Mouse (Mus musculus) embryonic facial prominence, embryonic 13.5 days (tissue): Measurements from ENCODE around the gene Ccr7. TPM values are rescaled to one million over a fixed set of nuclear protein-coding genes. Genes with fewer than 3 reads are reported as not detected.

Source experiments
- ATAC-seq: fragments of 200-750 bp; cut with Nextera tagmentation; 2 replicates; pipeline ENCODE4 v1.8.0; 2017; ENCODE audit warnings: low read depth; ENCODE audit not compliant: insufficient number of reproducible peaks, insufficient read depth, low FRiP score, low TSS enrichment
- H3K27ac ChIP-seq: fragments of 300-500 bp; sonication (generic); 2 replicates; pipeline ENCODE4 v1.5.1; 2015; ENCODE audit warnings: moderate library complexity, mild to moderate bottlenecking, inconsistent platforms
- H3K27me3 ChIP-seq: fragments of 300-500 bp; sonication (generic); 2 replicates; pipeline ENCODE4 v1.6.1; 2015; ENCODE audit warnings: mild to moderate bottlenecking, inconsistent platforms
- H3K36me3 ChIP-seq: fragments of 300-500 bp; sonication (generic); 2 replicates; pipeline ENCODE4 v1.6.1; 2015; ENCODE audit warnings: mild to moderate bottlenecking, inconsistent platforms
- H3K4me1 ChIP-seq: fragments of 300-500 bp; sonication (generic); 2 replicates; pipeline ENCODE4 v1.6.1; 2015; ENCODE audit warnings: inconsistent platforms
- H3K4me2 ChIP-seq: fragments of 300-500 bp; sonication (generic); 2 replicates; pipeline ENCODE4 v1.6.1; 2015; ENCODE audit warnings: moderate library complexity, mild to moderate bottlenecking, inconsistent platforms
- H3K4me3 ChIP-seq: fragments of 300-500 bp; sonication (generic); 2 replicates; pipeline ENCODE4 v1.5.1; 2015; ENCODE audit warnings: mild to moderate bottlenecking, inconsistent platforms
- H3K9ac ChIP-seq: fragments of 300-500 bp; sonication (generic); 2 replicates; pipeline ENCODE4 v1.6.1; 2015; ENCODE audit warnings: mild to moderate bottlenecking, inconsistent platforms
- H3K9me3 ChIP-seq: fragments of 300-500 bp; sonication (generic); 2 replicates; pipeline ENCODE4 v1.6.1; 2016; ENCODE audit warnings: inconsistent platforms
- WGBS: fragments of 180-500 bp; shearing (Covaris S2); methylation state at CpG from one replicate; pipeline ENCODE4 v1.1.7; 2015; ENCODE audit warnings: mixed read lengths; 5-methylcytosine and 5-hydroxymethylcytosine counted together
- polyA plus RNA-seq: library from polyadenylated mRNA; unstranded; fragments of >200 nt; fragmentation: Nextera tagmentation; extraction: Ambion mirVana; gene quantifications from 2 replicates; pipeline ENCODE4 v1.2.1, GENCODE M21; 2015

Ccr7 gene
- polyA plus RNA-seq, 1 experiment from 2014 or later: 0.30 TPM

DNA sequence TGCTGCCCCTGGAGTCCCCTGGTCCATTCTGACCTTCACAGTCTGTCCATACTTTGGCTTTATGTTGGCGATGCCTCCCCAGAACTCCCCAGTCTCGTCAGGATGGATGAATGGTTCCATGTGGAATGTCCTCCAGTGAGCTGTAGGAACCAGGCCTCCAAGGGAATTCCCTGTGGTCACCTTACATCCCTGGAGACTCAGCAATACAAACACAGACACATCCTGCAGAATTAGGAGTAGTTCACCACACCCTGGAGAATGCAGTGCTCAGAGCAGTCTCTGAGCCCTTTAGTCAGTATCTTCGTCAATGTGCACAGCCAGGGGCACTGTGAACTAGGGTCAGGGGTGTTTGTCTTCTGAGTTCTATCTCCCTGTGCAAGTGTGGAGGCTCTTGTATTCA lies 46.6 kb downstream of the Ccr7 start:
- WGBS: 67% methylated on average over 3 of the region's 3 CpGs
- Histone ChIP-seq H3K4me3 (no peak overlapping the region), H3K9ac (no peak overlapping the region), H3K27me3 (no peaks in the 10 kb centered on the region), H3K27ac (no peak overlapping the region), H3K36me3 (no peaks in the 10 kb centered on the region), H3K4me2 (no peak overlapping the region), H3K4me1 (peaks cover 34% of the 10 kb centered on the region), H3K9me3 (no peaks in the 10 kb centered on the region)
- ATAC-seq: no peak

DNA sequence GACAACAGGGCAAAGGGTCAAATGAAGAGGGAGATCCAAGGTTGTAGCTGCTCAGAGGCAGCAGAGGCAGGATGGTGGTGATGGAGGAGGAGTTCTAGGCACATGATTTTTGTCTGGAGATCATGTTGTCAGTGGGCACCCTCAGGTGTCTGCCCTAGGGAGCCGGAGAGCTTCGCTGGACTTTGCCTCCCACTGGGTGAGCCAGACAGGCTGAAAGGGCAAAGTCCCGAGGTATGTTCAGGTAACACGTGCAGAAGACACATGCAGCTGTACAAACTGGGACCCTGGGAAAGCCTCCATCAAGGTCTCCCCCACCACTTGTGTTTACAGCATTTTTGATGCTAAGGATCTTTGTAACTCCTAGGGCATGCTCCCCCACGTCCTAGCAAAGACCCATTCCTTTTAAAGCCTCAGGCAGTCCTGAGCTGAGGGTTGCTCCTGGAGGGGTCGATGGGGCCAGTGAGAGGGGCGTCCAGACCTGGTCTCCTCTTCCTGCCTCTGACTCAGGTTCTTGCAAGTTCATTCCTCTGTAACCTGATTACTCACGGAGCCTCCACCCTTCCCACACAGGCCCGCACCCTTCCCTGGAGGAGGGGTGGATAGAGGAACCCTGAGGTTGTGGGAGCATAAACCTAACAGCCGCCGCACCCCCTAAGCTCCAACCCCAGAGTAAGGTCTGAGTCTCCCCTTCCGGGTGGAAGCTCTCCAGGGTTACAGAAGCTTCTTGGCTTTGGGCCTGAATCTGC lies 48.7 kb downstream of the Ccr7 start:
- no peaks in the 10 kb centered on the region for H3K36me3 ChIP-seq
- no peaks in the 10 kb centered on the region for H3K9me3 ChIP-seq
- H3K27me3 ChIP-seq: no peaks in the 10 kb centered on the region
- 39% methylated on average over 12 of the region's 12 CpGs for WGBS
- H3K4me1 ChIP-seq: peaks cover 32% of the 10 kb centered on the region
- no peak overlapping the region for H3K4me2 ChIP-seq
- peak overlapping the region; percentile 55 for H3K27ac ChIP-seq
- ATAC-seq: no peak; the same call in 1 of the 2 replicates
- no peak overlapping the region for H3K9ac ChIP-seq
- H3K4me3 ChIP-seq: no peak overlapping the region

DNA sequence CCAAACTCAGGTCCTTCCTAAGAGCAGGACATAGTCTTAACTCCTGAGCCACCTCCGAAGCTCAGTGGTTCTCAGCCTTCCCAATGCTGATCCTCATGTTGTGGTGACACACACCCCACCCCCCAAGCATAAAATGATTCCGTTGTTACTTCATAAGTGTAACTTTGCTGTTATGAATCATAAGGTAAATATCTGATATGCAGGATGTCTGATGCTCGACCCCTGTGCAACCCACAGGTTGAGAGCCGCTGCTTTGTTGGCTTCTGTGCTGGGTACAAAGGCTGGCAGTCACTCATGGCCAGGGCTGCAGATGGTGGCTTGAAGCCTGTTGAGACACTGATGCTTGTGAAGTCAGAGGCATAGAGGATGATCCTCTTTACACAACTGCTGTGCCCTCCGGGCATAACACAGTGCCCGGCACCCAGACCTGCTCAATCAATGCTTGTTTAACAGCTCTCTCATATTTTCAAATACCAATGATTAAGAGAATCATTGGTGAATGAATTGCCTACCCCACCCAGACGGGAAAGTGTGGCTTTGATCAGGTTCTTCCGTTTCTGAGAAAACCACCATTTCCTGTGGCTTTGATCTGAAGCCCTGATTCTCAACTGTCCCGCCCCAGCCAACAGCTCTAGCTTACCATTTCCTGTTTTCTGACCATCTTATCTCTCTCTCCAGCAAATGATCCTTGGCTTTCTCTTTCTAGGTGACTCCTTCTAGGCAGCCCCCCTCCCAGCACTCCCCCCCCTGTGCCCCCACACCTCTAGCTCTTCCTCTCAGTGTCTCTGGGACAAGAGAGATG lies 50.1 kb downstream of the Ccr7 start:
- Histone ChIP-seq H3K27me3 (no peaks in the 10 kb centered on the region), H3K36me3 (no peaks in the 10 kb centered on the region), H3K27ac (no peak overlapping the region; the same call in 1 of the 2 replicates), H3K4me1 (peaks cover 34% of the 10 kb centered on the region), H3K9ac (no peak overlapping the region), H3K9me3 (no peaks in the 10 kb centered on the region), H3K4me2 (no peak overlapping the region), H3K4me3 (no peak overlapping the region)
- no peak for ATAC-seq
- 62% methylated on average over 9 of the region's 9 CpGs for WGBS

DNA sequence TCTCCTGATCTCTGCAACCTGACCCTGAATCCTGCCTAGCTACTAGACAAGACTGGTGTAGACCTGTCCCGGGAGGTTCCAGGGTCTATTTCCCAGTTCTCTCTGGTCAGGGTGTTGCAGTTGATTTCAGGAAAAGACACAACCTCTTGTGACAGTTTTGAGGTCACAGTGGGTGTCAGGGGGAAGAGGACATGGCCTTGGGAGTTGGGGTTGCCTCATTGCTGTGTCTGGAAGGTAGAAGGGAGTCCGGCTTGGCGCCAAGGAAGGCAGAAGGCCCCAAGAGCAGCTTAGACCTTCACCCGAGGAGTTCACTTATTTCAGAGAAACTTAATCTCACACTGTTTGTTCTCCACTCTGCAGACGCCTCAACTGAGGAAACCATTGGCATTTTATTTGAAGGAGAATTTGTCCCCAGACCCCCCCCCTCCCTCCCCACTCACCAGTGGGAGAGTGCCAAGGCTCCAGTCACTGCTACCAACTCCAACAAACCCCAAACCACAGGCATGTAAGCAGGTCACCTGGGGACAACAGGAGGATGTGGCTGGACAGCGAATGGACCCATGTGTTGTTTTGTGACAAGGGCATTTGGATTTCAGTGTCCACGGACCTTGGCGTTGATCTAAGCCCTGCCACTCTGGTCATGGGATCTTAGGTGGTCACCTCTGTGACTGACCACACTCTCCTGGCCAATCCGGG lies 52.2 kb downstream of the Ccr7 start:
- no peaks in the 10 kb centered on the region for H3K9me3 ChIP-seq
- no peak overlapping the region for H3K9ac ChIP-seq
- H3K4me1 ChIP-seq: peaks cover 46% of the 10 kb centered on the region
- no peak overlapping the region for H3K4me3 ChIP-seq
- no peak overlapping the region for H3K4me2 ChIP-seq
- 79% methylated on average over 9 of the region's 9 CpGs for WGBS
- no peak overlapping the region for H3K27ac ChIP-seq
- no peaks in the 10 kb centered on the region for H3K27me3 ChIP-seq
- ATAC-seq: no peak
- H3K36me3 ChIP-seq: no peaks in the 10 kb centered on the region

DNA sequence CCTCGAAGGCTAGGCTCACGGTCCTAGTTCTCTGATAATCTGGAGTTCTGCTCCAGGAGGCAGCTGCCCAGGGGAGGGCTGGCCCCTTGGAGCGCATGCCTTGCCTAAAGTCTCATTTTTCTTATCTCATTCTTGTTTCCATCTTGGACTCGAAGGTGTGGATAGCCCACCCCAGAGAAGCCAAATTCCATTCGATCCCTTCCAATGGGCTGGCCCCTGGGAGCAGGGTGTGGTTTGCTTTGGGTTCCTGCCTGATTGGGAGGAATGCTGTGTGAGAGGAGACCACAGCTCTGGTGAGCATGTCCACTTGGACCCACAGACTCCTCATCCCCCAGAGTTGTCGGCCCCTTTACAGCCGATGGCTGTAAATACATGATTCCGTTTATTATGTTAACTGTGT lies 53.2 kb downstream of the Ccr7 start:
- Histone ChIP-seq H3K4me3 (no peak overlapping the region), H3K9ac (no peak overlapping the region), H3K4me2 (no peak overlapping the region), H3K27me3 (no peaks in the 10 kb centered on the region), H3K4me1 (peaks cover 46% of the 10 kb centered on the region), H3K9me3 (no peaks in the 10 kb centered on the region), H3K27ac (no peak overlapping the region), H3K36me3 (no peaks in the 10 kb centered on the region)
- WGBS: 75% methylated on average over 8 of the region's 8 CpGs
- ATAC-seq: no peak

DNA sequence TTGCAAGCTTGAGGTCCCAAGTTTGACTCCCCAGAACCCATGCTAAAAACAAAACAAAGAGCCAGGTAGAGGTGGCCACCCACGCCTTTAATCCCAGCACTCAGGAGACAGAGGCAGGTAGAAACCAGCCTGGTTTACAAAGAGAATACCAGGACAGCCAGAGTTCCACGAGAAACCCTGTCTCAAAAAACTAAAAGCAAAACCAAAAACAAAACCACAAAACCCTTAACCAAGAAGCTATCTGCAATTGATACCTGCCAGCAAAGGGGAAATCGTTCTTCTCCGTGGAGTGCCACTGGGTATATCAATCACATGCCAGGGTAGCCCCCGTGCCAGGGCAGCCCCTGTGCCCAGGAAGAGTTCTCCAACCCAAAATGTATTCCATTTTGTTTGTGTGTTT lies 54.7 kb downstream of the Ccr7 start:
- ATAC-seq: no peak
- Histone ChIP-seq H3K4me1 (peaks cover 45% of the 10 kb centered on the region), H3K27me3 (no peaks in the 10 kb centered on the region), H3K36me3 (no peaks in the 10 kb centered on the region), H3K4me2 (no peak overlapping the region), H3K9me3 (no peaks in the 10 kb centered on the region), H3K27ac (peak overlapping the region; percentile 0; the same call in 1 of the 2 replicates), H3K4me3 (no peak overlapping the region), H3K9ac (no peak overlapping the region)
- WGBS: 68% methylated on average over 5 of the region's 5 CpGs

DNA sequence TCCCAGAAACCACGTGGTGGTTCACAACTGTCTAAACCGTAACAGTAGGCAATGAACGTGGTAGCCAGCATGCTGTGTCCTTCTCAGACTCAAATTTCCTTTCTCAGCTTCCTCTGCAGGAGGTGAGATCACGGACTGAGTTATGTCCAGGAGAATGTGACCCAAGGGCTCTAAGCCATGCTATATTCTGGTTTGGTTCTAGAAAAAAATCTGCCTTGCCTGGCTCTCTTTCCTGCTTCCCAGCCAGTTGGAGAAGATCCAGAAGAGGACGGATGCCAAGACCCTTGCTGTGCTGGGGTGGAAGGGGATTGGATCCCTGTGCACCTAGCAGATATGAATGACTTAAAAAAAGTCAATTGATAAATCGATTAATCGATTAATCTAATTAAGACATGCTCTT lies 55.4 kb downstream of the Ccr7 start:
- Histone ChIP-seq H3K27me3 (no peaks in the 10 kb centered on the region), H3K4me3 (no peak overlapping the region), H3K4me2 (no peak overlapping the region), H3K9me3 (no peaks in the 10 kb centered on the region), H3K4me1 (peaks cover 40% of the 10 kb centered on the region), H3K36me3 (no peaks in the 10 kb centered on the region), H3K9ac (no peak overlapping the region), H3K27ac (0 out of 2 replicates have a peak overlapping the region, but pooled peaks have one; percentile 0)
- 81% methylated on average over 7 of the region's 7 CpGs for WGBS
- ATAC-seq: no peak

DNA sequence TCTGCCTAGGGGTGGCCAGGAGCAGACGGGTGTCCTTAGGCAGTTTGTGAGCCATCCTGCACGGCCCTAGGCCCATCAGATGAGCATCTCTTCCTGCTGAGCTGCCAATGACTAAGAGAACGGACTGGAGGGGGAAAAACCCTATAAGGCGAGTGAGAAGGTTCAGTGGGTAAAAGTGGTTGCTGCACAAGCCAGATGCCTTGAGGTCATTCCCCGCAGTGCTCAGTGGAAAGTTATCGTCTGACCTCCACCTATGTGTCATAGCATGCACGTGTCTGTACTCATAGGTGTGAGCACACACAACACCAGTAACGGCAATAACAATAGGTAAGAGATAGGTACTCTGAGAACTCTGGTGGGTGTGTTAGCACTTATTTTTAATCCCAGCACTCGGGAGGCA lies 56.0 kb downstream of the Ccr7 start:
- H3K27ac ChIP-seq: no peak overlapping the region

DNA sequence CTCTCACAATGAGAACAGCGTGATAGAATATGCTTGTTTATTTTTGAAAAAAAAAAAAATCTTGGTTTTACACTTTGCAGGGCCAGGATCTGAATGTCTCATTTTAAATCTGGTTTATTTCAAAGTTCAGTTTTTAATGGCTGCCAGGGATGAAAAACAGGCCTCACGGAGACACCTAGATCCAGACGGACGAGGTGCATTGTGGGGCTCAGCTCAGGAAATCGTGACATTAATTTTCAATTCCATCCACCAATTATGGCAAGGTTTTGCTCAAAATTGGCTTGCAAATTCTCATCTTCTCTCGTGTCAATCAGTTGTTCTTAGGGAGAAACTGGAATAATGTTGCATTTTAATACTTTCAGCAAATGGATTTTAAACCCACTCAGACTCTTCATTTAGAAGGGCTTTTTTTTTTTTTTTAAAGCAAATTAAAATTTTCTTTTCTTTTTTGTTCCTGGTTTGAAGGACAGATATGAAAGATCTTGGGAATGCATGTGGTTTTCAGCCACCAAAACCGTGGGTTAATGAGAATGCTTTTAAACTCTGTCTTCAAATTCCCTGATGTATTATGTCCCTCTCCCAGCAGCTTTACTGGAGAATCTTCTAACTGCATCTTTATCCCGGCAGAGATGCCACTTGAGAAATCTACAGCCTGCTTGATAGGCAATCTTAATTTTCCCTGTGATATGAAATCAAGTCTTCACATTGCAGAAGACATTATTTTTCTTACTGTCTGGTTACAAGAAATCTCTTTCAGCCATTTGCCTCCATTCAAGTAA lies 57.7 kb downstream of the Ccr7 start:
- Histone ChIP-seq H3K36me3 (no peaks in the 10 kb centered on the region), H3K9me3 (no peaks in the 10 kb centered on the region), H3K4me3 (no peak overlapping the region), H3K4me1 (peaks cover 33% of the 10 kb centered on the region), H3K27ac (0 out of 2 replicates have a peak overlapping the region, but pooled peaks have one; percentile 22), H3K27me3 (no peaks in the 10 kb centered on the region), H3K4me2 (no peak overlapping the region), H3K9ac (no peak overlapping the region)
- 38% methylated on average over 8 of the region's 8 CpGs for WGBS
- ATAC-seq: no peak

More for the DNA sequence above, 56.0 kb downstream of the Ccr7 start:
- no peak overlapping the region for H3K4me2 ChIP-seq
- H3K4me1 ChIP-seq: peaks cover 40% of the 10 kb centered on the region
- no peak for ATAC-seq
- no peaks in the 10 kb centered on the region for H3K9me3 ChIP-seq
- 90% methylated on average over 9 of the region's 9 CpGs for WGBS
- no peaks in the 10 kb centered on the region for H3K27me3 ChIP-seq
- no peak overlapping the region for H3K4me3 ChIP-seq
- no peaks in the 10 kb centered on the region for H3K36me3 ChIP-seq
- no peak overlapping the region for H3K9ac ChIP-seq

DNA sequence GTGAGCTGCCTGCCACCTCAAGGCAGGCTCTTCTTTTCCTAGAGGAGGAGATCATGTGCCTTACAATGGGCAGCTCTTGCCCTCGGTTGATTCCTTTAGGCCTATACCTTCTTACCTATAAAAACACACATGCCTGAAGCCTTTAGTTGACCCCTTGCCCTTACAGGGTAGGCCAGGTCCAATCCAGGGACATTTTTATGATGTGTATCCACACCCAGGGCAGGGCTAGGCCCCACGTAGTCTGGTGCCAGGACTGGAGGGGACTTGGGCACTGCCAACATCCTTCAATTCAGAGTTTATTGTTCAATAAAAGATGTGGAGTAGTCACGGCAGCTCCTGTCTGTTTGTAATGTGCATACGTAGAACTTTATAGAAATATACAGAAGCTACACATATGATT lies 58.5 kb downstream of the Ccr7 start:
- 63% methylated on average over 4 of the region's 4 CpGs for WGBS
- H3K9ac ChIP-seq: no peak overlapping the region
- H3K4me1 ChIP-seq: peaks cover 29% of the 10 kb centered on the region
- H3K27ac ChIP-seq: peak overlapping the region; percentile 28; the same call in 1 of the 2 replicates
- no peaks in the 10 kb centered on the region for H3K9me3 ChIP-seq
- no peak overlapping the region for H3K4me2 ChIP-seq
- H3K4me3 ChIP-seq: no peak overlapping the region
- ATAC-seq: no peak
- no peaks in the 10 kb centered on the region for H3K27me3 ChIP-seq
- no peaks in the 10 kb centered on the region for H3K36me3 ChIP-seq

DNA sequence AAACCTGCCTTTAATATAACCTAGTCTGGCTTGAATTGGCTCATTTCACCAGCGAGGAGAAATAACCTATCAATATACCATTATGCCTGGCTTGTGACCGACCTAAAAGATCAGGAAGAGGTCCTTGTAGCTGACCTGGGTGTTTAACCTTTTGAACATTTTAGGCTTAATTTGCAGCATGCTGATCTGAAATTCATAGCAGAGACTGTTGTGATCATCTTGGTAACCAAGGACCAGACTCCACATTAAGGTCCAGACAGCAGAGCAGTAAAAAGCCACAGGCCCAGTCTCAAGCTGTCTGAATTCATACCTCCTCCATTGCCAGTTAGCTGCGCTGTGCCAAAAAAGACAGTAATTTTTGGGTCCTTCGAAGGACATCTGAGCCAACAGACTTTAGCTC lies 59.1 kb downstream of the Ccr7 start:
- 45% methylated on average over 4 of the region's 4 CpGs for WGBS
- no peak overlapping the region for H3K4me2 ChIP-seq
- no peak overlapping the region for H3K9ac ChIP-seq
- no peaks in the 10 kb centered on the region for H3K27me3 ChIP-seq
- no peak overlapping the region for H3K4me3 ChIP-seq
- H3K9me3 ChIP-seq: no peaks in the 10 kb centered on the region
- no peaks in the 10 kb centered on the region for H3K36me3 ChIP-seq
- no peak for ATAC-seq
- H3K4me1 ChIP-seq: peaks cover 29% of the 10 kb centered on the region
- H3K27ac ChIP-seq: no peak overlapping the region
